Mouse (Mus musculus) layer of hippocampus, adult 2 months (tissue): ENCODE measurements around the gene Gm13040. TPM values are rescaled to one million over a fixed set of nuclear protein-coding genes. Genes with fewer than 3 reads are reported as not detected.
"Not testable (repeated sequence)": the region's sequence is repeated elsewhere in the genome, so short reads cannot be mapped to it uniquely, and the experiment has no call there.

ENCODE experiments used
- DNase-seq, 2 experiments: peaks; one replicate each; pipeline ENCODE4 v3.0.0; 2022; ENCODE audit warnings: low spot score in 2 of 2
- H3K27ac ChIP-seq: fragments of 200-600 bp; 2 replicates; pipeline ENCODE4 v1.8.1; 2022
- H3K4me3 ChIP-seq: fragments of 200-600 bp; 2 replicates; pipeline ENCODE4 v1.8.1; 2022; ENCODE audit warnings: mild to moderate bottlenecking
- CTCF ChIP-seq: fragments of 200-600 bp; conservative IDR thresholded peaks from 2 replicates; pipeline ENCODE4 v1.8.1; 2022; ENCODE audit warnings: antibody characterized with exemption, mild to moderate bottlenecking, moderate library complexity
- long read RNA-seq, 2 experiments: library from polyadenylated mRNA; stranded (forward); transcript quantifications; one replicate each; pipeline ENCODE4 v2.0.0; 2021; ENCODE audit warnings: borderline mapping rate in 2 of 2
- total RNA-seq, 2 experiments: library from RNA; stranded (reverse); gene quantifications; 2 replicates each; pipeline ENCODE4 v1.2.3; 2021

The Gm13040 gene
- not detected for total RNA-seq
- long read RNA-seq, experiment 1 = 0 reads
- long read RNA-seq, experiment 2 = 0 reads

- not testable (repeated sequence) for DNase-seq, H3K27ac ChIP-seq, H3K4me3 ChIP-seq
These were observed at the start of gene Gm13040 for GRCm38 (mm10) chr4:143535654-143536053. Gene Gm13040 (plus strand): TSS chr4:143535954.

GRCm38 (mm10) chr4:143511043-143511442 is 24.7 kb upstream of the Gm13040 start, which contains the start of gene Gm13043:
Gene Gm13043 (plus strand): TSS chr4:143511343.
- no peak for TF ChIP-seq CTCF
- Histone ChIP-seq H3K27ac (no peak within 1 kb of the TSS), H3K4me3 (no peak within 1 kb of the TSS)
- no peak for DNase-seq

- DNase-seq, H3K27ac ChIP-seq, H3K4me3 ChIP-seq: not testable (repeated sequence)
These were observed 15.6 kb downstream of the Gm13040 start, which contains the start of the genes BC080695 and Gm13057 for GRCm38 (mm10) chr4:143551400-143551799. Gene BC080695 (plus strand): TSS chr4:143551700. Gene Gm13057 (plus strand): TSS chr4:143551709.

Other genes with a start within 250 kb of the Gm13040 start
- gene Pdpn, start 236.4 kb upstream of the Gm13040 start, total RNA-seq = 10 to 100 TPM; 19.5 to 19.6 TPM
- 1 to 10 TPM in 1 of 2 experiments, under 1 TPM in 1; 0.82 to 1.4 TPM for gene Lrrc38, start 186.2 kb upstream of the Gm13040 start, total RNA-seq
- not detected for gene Pramel1, start 141.5 kb upstream of the Gm13040 start, total RNA-seq
- 10 to 100 TPM; 14.1 to 14.4 TPM for gene Pramef8, start 123.5 kb upstream of the Gm13040 start, total RNA-seq
- gene Oog4, start 85.6 kb upstream of the Gm13040 start, total RNA-seq = not detected
- not detected for gene Gm13043, start 24.6 kb upstream of the Gm13040 start, total RNA-seq
- gene BC080695, start 15.7 kb downstream of the Gm13040 start, total RNA-seq = not detected
- gene Gm13057, start 15.8 kb downstream of the Gm13040 start, total RNA-seq = not detected
- gene Gm13083, start 79.0 kb downstream of the Gm13040 start, total RNA-seq = not detected
- not detected for gene Gm13088, start 121.3 kb downstream of the Gm13040 start, total RNA-seq
- not detected for gene Gm13089, start 166.8 kb downstream of the Gm13040 start, total RNA-seq
- not detected for gene Gm13078, start 183.5 kb downstream of the Gm13040 start, total RNA-seq